Mouse (Mus musculus): ENCODE data around the gene Il18rap.
A peak's percentile ranks its signal among the peaks of the same experiment; 100 is the strongest.
"Not testable (repeated sequence)": the region's sequence is repeated elsewhere in the genome, so short reads cannot be mapped to it uniquely, and the experiment has no call there.

The Il18rap gene

DNA sequence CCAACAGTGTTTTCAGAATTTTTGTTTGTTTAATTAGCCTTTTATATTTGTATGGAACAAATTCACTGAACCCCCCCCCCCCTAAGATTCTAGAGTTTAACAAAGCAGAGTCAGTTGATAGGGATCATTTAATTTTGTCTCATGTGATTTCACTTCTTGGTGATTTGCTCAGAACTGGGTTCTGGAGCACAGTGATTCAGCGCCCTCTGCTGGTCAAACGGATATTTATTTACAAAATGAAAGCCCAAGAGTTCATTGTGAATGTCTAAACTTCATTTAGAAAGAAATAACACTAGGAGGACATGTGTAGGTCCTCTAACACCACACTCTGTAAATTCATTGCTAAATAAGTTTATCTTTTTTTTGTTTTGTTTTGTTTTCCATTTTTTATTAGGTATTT lies 29.5 kb downstream of the Il18rap start:
- DNase-seq (ENCODE audit: low spot score), result peak; percentile 86

DNA sequence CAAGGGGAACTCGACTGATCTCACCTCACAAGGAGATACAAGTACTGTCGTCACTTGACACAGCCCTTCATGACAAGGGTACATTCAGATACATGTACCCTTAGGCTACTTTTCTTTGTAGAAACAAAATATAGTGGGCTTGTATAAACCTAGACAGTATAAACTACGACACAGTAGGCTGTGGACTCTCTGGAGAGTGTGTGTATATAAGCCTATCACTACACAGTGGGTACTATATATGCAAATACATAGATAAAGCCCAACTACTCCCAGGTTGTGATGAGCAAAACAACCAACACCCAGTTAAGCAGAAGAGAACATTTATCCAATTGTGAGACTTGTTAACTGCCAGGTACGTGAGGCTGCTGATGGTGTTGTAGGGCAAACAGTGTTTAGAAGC lies 31.5 kb downstream of the Il18rap start:
- DNase-seq (ENCODE audit: low spot score), result no peak

DNA sequence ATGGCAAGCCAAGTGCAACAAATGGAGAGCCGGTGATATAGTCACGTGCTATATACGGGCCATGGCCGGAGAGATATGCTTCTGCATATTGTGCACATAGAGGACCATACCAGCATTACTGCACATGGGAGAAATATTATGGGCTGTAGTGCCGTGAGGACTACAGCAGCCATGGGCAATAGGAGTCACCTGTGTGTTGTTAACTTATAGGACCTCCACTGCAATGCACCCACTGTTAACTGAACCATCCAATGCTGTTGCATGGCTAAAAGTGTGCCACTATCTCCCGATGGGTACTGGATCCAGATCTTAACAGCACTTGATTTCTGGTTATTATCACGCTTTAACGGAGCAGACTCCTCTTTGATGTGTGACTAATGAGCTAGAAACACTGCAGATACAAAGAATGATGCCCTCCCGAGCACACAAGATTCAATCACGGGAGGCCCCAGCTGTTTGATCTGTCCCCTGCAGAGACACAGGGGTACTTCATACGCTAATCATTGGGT lies 32.0 kb downstream of the Il18rap start:
- DNase-seq (ENCODE audit: low spot score), result peak; percentile 41

DNA sequence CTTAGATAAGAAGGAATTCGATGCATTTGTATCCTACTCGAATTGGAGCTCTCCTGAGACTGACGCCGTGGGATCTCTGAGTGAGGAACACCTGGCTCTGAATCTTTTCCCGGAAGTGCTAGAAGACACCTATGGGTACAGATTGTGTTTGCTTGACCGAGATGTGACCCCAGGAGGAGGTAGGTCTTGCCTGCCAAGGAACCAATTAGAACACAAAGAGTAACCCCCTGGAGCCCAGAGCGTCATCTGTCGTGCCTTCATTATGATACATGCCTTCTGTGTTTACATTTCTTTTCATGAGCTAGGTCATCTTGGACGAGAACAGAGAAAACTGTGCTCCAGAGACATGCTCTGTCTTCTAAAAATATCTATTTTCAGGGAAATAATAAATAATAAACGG lies 32.6 kb downstream of the Il18rap start:
- peak; percentile 20 for DNase-seq (ENCODE audit: low spot score)

DNA sequence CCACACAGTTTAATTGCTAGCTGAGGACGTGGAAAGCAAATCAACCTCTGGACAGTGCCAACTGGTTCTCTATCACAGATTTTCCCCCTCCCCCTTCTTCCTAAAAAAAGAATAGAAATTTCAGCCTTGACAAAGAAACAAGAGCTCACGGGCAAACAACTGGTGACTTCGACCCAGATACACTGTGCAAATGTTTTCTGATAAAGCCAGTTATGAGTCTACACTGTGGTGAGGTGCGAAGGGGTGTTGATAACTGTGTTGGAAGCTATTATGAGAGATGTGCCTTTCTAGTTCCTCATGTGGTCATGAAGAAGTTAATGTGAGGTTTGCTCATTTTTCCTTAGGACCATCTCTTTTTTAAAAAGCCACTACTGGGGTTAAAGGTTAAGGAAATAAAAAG lies 54.2 kb downstream of the Il18rap start:
- no peak for DNase-seq (ENCODE audit: low spot score)

DNA sequence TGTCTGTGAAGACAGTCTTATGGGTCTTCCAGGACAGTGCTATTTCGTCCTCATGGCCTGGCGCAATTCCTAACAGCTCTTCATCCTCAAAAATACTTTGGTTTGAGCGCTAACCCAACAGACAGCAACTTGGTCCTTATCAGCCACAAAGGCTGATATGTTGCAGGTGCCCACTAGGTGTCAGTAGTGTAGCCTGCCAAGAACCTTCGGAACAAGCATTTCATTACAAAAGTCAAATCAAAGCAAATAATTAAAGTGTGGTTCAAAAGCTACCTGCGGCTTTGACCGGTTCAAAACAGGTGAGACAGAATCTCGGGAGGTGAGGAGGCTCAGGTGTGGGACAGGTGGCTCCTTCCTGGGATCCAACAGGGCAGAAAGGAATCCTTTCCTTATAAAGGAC lies 64.6 kb downstream of the Il18rap start, which contains the start of gene Slc9a4:
TSS of gene Slc9a4 (plus strand) at position 298 of the 400 bp plus-strand sequence.
- DNase-seq (ENCODE audit: low spot score), result peak; percentile 71

DNA sequence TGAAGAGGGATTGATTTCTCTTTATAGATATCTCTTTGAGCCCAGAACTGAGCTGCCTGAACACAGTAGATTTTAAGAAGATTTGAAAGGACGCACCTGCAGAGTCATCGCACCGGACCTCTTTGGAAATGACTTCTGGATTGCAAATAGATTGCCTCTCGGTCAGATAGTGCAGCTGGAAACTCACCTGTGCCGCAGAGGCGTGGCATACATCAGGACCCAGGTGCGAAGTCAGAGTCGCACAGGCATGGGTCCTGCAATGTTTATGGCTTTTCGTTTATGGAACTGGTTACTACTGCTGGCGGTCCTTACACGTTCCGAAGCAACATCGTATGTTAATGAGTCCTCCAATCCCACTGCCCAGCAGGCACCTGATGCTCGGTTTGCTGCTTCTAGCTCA lies 65.1 kb downstream of the Il18rap start:
- DNase-seq (ENCODE audit: low spot score), result no peak

DNA sequence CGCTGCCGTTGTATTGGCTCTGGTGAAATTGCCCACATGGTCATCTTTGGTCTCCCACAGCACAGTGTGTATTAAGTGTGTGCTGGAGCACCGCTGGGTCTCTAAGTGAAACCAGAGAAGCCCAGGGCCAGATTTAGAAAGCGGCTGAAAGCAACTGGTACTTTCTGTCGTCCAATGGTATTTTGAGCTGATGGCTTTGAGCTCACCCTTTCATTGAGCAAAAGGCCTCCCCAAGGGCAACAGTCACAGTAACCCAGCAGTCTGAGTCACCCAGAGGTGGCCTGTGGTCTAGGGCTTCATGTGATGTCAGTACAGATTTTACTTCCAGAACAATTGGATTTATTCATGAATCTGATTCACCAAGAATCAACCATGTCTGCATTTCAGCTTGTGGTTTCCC lies 71.6 kb downstream of the Il18rap start:
- DNase-seq (ENCODE audit: low spot score), result no peak

DNA sequence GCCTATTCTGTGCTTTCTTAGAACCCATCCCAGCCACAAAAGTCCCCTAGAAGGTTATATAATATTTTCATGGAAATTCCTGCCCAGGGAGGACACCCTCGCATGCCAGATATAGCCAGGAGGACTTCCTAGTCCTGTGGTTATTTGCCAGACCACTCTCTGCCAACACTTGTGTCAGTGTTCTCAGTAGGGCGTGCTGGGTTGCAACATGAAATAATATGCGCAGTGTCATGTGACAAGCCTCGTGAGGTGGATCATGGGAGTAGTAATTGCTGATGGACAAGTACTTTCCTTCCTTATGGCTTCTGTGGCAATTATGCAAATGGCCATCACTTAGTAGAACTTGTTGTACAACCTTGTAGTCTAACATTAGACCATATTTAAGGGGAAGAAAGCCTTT lies 75.8 kb downstream of the Il18rap start:
- DNase-seq (ENCODE audit: low spot score), result no peak

DNA sequence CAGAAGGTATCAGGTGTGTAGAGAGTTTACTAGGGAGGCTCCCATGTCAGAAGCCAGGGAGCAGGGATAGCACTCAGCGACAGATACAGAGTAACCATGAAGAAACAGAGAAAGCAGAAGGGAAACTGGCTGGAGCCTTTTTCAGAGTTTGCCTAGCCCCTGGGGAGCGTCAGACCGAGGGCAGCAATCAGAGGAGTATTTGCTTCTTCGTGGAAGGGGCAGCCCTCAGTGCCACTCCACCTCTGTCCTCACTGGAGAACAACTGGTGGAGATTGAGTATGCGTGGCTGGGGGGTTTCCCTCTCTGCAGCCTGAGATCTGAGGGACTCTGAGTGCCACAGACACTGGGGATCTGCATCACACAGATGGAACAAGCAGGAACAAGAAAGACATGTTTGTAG lies 82.7 kb downstream of the Il18rap start:
- DNase-seq (ENCODE audit: low spot score), result no peak

DNA sequence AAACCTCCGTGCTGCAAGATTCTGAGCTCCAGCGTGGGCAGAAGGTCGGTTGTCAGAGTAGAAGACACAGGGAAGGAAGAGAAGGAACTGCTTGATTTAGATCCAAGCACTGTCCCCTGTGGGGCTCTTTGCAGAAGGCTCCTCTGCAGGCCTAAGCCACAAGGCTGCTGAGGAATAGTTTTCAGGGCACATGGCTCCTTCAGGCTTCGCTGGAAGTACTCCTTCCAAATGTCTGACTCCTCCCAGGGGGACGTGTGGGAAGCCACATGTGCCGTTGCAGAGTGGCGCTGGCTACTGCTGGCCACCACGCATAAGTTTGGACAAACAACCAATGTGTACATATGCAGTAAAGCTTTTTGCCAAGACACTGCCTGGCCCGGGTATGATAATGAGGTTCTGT lies 84.5 kb downstream of the Il18rap start:
- not testable (repeated sequence) for DNase-seq (ENCODE audit: low spot score)

DNA sequence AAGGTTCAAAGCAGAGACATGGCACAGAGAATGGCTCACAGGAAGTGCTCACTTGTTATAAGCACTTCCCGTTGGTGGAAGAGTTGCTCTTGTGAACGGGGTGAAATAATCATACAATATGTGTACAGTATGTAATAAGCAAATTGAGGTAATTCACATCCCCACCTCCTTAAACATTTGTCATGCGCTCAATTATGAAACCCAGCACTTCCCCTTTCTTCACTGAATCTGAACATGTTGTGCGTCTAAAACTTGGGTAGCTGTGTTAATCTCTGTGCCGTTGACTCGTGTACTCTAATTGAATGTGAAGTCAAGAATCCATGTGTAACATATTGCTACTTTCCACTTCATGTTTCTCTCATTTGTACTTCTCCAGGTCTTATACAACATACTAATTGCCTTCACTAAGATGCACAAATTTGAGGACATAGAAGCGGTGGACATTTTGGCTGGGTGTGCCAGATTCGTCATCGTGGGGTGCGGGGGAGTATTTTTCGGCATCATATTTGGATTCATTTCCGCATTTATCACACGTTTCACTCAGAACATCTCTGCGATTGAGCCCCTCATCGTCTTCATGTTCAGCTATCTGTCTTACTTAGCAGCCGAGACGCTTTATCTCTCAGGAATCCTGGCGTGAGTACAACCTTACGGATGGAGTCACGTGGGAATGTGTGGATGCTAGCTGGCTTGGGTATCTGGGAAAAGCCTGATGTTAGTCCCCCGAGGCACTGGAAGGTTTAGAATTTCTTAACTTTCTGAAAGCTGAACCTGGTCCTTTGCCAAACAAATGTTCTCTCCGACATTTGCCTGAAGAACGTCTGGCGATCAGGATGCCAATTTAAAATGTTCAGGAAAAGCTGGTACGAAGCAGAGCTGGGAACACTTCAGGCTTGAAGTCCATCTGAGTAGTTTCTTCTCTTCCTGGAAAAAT lies 85.5 kb downstream of the Il18rap start:
- DNase-seq (ENCODE audit: low spot score), result no peak

Measured in retina, embryonic 14.5 days (tissue).